Mouse (Mus musculus): ENCODE data around the gene Xylt1.
A peak's percentile ranks its signal among the peaks of the same experiment; 100 is the strongest.

Gene Xylt1

GRCm38 (mm10) chr7:117435730-117436441 is 55.1 kb downstream of the Xylt1 start:
- no peak for DNase-seq

GRCm38 (mm10) chr7:117436892-117437291 is 56.1 kb downstream of the Xylt1 start:
- no peak for DNase-seq

GRCm38 (mm10) chr7:117440994-117441393 is 60.2 kb downstream of the Xylt1 start:
- DNase-seq = no peak

GRCm38 (mm10) chr7:117442639-117443038 is 61.9 kb downstream of the Xylt1 start:
- no peak for DNase-seq

- DNase-seq = no peak
Measured at GRCm38 (mm10) chr7:117443215-117443614, 62.4 kb downstream of the Xylt1 start.

- peak; percentile 64 to 70 for DNase-seq
Measured at GRCm38 (mm10) chr7:117445471-117445870, 64.7 kb downstream of the Xylt1 start.

GRCm38 (mm10) chr7:117449605-117450004 is 68.8 kb downstream of the Xylt1 start:
- no peak for DNase-seq

GRCm38 (mm10) chr7:117451212-117451611 is 70.4 kb downstream of the Xylt1 start:
- DNase-seq = no peak

GRCm38 (mm10) chr7:117452269-117452668 is 71.5 kb downstream of the Xylt1 start:
- no peak for DNase-seq

- no peak for DNase-seq
Measured at GRCm38 (mm10) chr7:117454789-117455548, 74.2 kb downstream of the Xylt1 start.

GRCm38 (mm10) chr7:117462196-117462935 is 81.6 kb downstream of the Xylt1 start:
- no peak for DNase-seq

- DNase-seq = no peak
Measured at GRCm38 (mm10) chr7:117464956-117465355, 84.2 kb downstream of the Xylt1 start.

- no peak for DNase-seq
Measured at GRCm38 (mm10) chr7:117466006-117466780, 85.4 kb downstream of the Xylt1 start.

GRCm38 (mm10) chr7:117470243-117470802 is 89.5 kb downstream of the Xylt1 start:
- peak; percentile 69 to 73 for DNase-seq

GRCm38 (mm10) chr7:117472055-117472780 is 91.4 kb downstream of the Xylt1 start:
- no peak for DNase-seq

- no peak for DNase-seq
Measured at GRCm38 (mm10) chr7:117472781-117473743, 92.3 kb downstream of the Xylt1 start.

GRCm38 (mm10) chr7:117474302-117474701 is 93.5 kb downstream of the Xylt1 start:
- no peak for DNase-seq

- no peak for DNase-seq
Measured at GRCm38 (mm10) chr7:117475106-117475505, 94.3 kb downstream of the Xylt1 start.

GRCm38 (mm10) chr7:117478937-117479336 is 98.2 kb downstream of the Xylt1 start:
- no peak for DNase-seq

- DNase-seq = peak in 1 of 2 experiments; percentile 27
Measured at GRCm38 (mm10) chr7:117480831-117481230, 100.1 kb downstream of the Xylt1 start.
